In genomic region chr17:56009088-56009961, GRCm38 (mm10) we compare ENCODE assay signal across 8 mouse cellular contexts. TPM values are rescaled to one million over a fixed set of nuclear protein-coding genes. Genes with fewer than 3 reads are reported as not detected.
A peak's percentile ranks its signal among the peaks of the same experiment; 100 is the strongest.
DNase-seq lines count a peak whose midpoint lies in the region; ATAC-seq and TF ChIP-seq lines count a peak whose summit lies in the region.

No protein-coding gene starts in this region.

- H3K9ac ChIP-seq in embryonic facial prominence, embryonic 14.5 days (ENCODE audit: low read depth, low read length), result peak overlapping the region; percentile 77
- H3K9ac ChIP-seq in limb, embryonic 14.5 days (ENCODE audit: low read depth, low read length, severe bottlenecking), result peak overlapping the region; percentile 72
- peak overlapping the region; percentile 72 for H3K9ac ChIP-seq in midbrain, postnatal 0 days (replicated peaks; ENCODE audit: low read length, poor library complexity, severe bottlenecking)

- peak overlapping the region; percentile 73 for H3K4me3 ChIP-seq in embryonic facial prominence, embryonic 14.5 days (ENCODE audit: low read depth, low read length)
- peak overlapping the region; percentile 82 for H3K4me3 ChIP-seq in limb, embryonic 14.5 days (replicated peaks; ENCODE audit: low read length)
- peak overlapping the region; percentile 66 for H3K4me3 ChIP-seq in midbrain, postnatal 0 days (ENCODE audit: low read depth, low read length)

- H3K27ac ChIP-seq in embryonic facial prominence, embryonic 14.5 days (replicated peaks; ENCODE audit: low read depth, low read length), result peak overlapping the region; percentile 94
- H3K27ac ChIP-seq in limb, embryonic 14.5 days (replicated peaks; ENCODE audit: low read depth, low read length), result peak overlapping the region; percentile 85
- peak overlapping the region; percentile 88 for H3K27ac ChIP-seq in midbrain, postnatal 0 days (ENCODE audit: low read depth, low read length)

- ATAC-seq in embryonic facial prominence, embryonic 14.5 days (ENCODE audit: low read depth), result peak; percentile 93
- peak; percentile 87 for ATAC-seq in limb, embryonic 14.5 days (ENCODE audit: low FRiP score, low read depth)
- ATAC-seq in midbrain, postnatal 0 days (ENCODE audit: low FRiP score), result peak; percentile 87

- peak; percentile 90 for DNase-seq in 3T3-L1 (ENCODE audit: low read depth, low spot score)
- DNase-seq in adrenal gland, postnatal 4 days (ENCODE audit: low spot score in 2 of 2), result peak; percentile 84 to 85
- peak; percentile 97 for DNase-seq in embryonic facial prominence, embryonic 14.5 days (ENCODE audit: low spot score)
- peak; percentile 92 for DNase-seq in heart, adult 8-10 months (ENCODE audit: low spot score)
- peak; percentile 93 for DNase-seq in kidney, adult 9 months
- peak; percentile 91 for DNase-seq in limb, embryonic 14.5 days (ENCODE audit: low spot score)
- peak; percentile 93 for DNase-seq in midbrain, postnatal 0 days (ENCODE audit: low spot score)
- peak; percentile 77 to 79 for DNase-seq in spleen, postnatal 14 days (ENCODE audit: low spot score in 2 of 2)

- peak overlapping the region; percentile 100 for H3K4me2 ChIP-seq in embryonic facial prominence, embryonic 14.5 days (ENCODE audit: low read depth, low read length)
- peak overlapping the region; percentile 100 for H3K4me2 ChIP-seq in limb, embryonic 14.5 days (replicated peaks; ENCODE audit: low read depth, low read length, severe bottlenecking)
- H3K4me2 ChIP-seq in midbrain, postnatal 0 days (ENCODE audit: low read depth, low read length, poor library complexity, severe bottlenecking), result peak overlapping the region; percentile 96

- peaks cover 25% of the 10 kb centered on the region for H3K36me3 ChIP-seq in embryonic facial prominence, embryonic 14.5 days (ENCODE audit: control insufficient read depth, insufficient read depth, low read length)
- H3K36me3 ChIP-seq in limb, embryonic 14.5 days (ENCODE audit: control insufficient read depth, insufficient read depth, low read length), result peaks cover 23% of the 10 kb centered on the region
- H3K36me3 ChIP-seq in midbrain, postnatal 0 days (ENCODE audit: insufficient read depth, low read length), result 0 out of 2 replicates have a peak, but pooled peaks cover 15% of the 10 kb centered on the region

- WGBS in embryonic facial prominence, embryonic 14.5 days, result under 1% methylated on average over 48 of the region's 62 CpGs
- WGBS in limb, embryonic 14.5 days, result 2% methylated on average over 51 of the region's 62 CpGs
- 1% methylated on average over 58 of the region's 62 CpGs for WGBS in midbrain, postnatal 0 days

- H3K27me3 ChIP-seq in embryonic facial prominence, embryonic 14.5 days (replicated peaks; ENCODE audit: control insufficient read depth, insufficient read depth, low read length), result no peaks in the 10 kb centered on the region
- no peaks in the 10 kb centered on the region for H3K27me3 ChIP-seq in limb, embryonic 14.5 days (ENCODE audit: control insufficient read depth, insufficient read depth, low read length)
- no peaks in the 10 kb centered on the region for H3K27me3 ChIP-seq in midbrain, postnatal 0 days (ENCODE audit: insufficient read depth, low read length)

- H3K4me1 ChIP-seq in embryonic facial prominence, embryonic 14.5 days (ENCODE audit: control insufficient read depth, insufficient read depth, low read length), result peaks cover 14% of the 10 kb centered on the region; the same call in 1 of the 2 replicates
- H3K4me1 ChIP-seq in limb, embryonic 14.5 days (ENCODE audit: control insufficient read depth, insufficient read depth, low read length), result peaks cover 14% of the 10 kb centered on the region
- H3K4me1 ChIP-seq in midbrain, postnatal 0 days (ENCODE audit: insufficient read depth, low read length), result peaks cover 11% of the 10 kb centered on the region

- TF ChIP-seq CTCF in midbrain, postnatal 0 days (IDR thresholded peaks at IDR 0.05), result peak; percentile 59

- peak; percentile 98 for TF ChIP-seq POLR2A in limb, embryonic 14.5 days (IDR thresholded peaks at IDR 0.05; ENCODE audit: borderline replicate concordance, extremely low read depth, insufficient read depth, insufficient read length)

- no peaks in the 10 kb centered on the region for H3K9me3 ChIP-seq in embryonic facial prominence, embryonic 14.5 days (ENCODE audit: control insufficient read depth, low read length)
- no peaks in the 10 kb centered on the region for H3K9me3 ChIP-seq in limb, embryonic 14.5 days (ENCODE audit: control insufficient read depth, low read length)
- no peaks in the 10 kb centered on the region for H3K9me3 ChIP-seq in midbrain, postnatal 0 days (ENCODE audit: low read length)

RNA-seq across cellular contexts. Expression of gene Mpnd, which starts 3.8 kb away (rescaled TPM):
- total RNA-seq in adrenal gland, postnatal 4 days (2021), result 10 to 100 TPM; 91.6 to 91.9 TPM
- polyA plus RNA-seq in embryonic facial prominence, embryonic 14.5 days (2014; fragmentation: Nextera tagmentation; extraction: Ambion mirVana), result 81.8 and 107 TPM in 2 replicates
- total RNA-seq in heart, adult 8-10 months (2022), result 10 to 100 TPM; 78.9 to 90.4 (median 87.1) TPM
- 118 and 148 TPM in 2 replicates for polyA plus RNA-seq in limb, embryonic 14.5 days (2012; rRNA removed)
- polyA plus RNA-seq in limb, embryonic 14.5 days (2014; fragmentation: Nextera tagmentation; extraction: Ambion mirVana), result 101 and 114 TPM in 2 replicates
- total RNA-seq in midbrain, postnatal 0 days (2014; rRNA removed), result 145 and 293 TPM in 2 replicates
- polyA plus RNA-seq in midbrain, postnatal 0 days (2015; fragmentation: Nextera tagmentation; extraction: Ambion mirVana), result 91.6 and 99.2 TPM in 2 replicates

RNA-seq across cellular contexts. Expression of gene Stap2, which starts 3.9 kb away (rescaled TPM):
- total RNA-seq in adrenal gland, postnatal 4 days (2021), result 1 to 10 TPM; 9.3 to 9.4 TPM
- 12.4 and 14.1 TPM in 2 replicates for polyA plus RNA-seq in embryonic facial prominence, embryonic 14.5 days (2014; fragmentation: Nextera tagmentation; extraction: Ambion mirVana)
- total RNA-seq in heart, adult 8-10 months (2022), result 10 to 100 TPM; 11.8 to 17.5 (median 14.4) TPM
- 14.7 TPM in 2 replicates for polyA plus RNA-seq in limb, embryonic 14.5 days (2012; rRNA removed)
- polyA plus RNA-seq in limb, embryonic 14.5 days (2014; fragmentation: Nextera tagmentation; extraction: Ambion mirVana), result 14.4 and 18.7 TPM in 2 replicates
- total RNA-seq in midbrain, postnatal 0 days (2014; rRNA removed), result 1.8 and 2.4 TPM in 2 replicates
- polyA plus RNA-seq in midbrain, postnatal 0 days (2015; fragmentation: Nextera tagmentation; extraction: Ambion mirVana), result 4.3 TPM in 2 replicates

RNA-seq across cellular contexts. Expression of gene Fsd1, which starts 23.0 kb away (rescaled TPM):
- total RNA-seq in adrenal gland, postnatal 4 days (2021), result 1 to 10 TPM; 4.1 to 9.2 TPM
- 13.0 and 19.8 TPM in 2 replicates for polyA plus RNA-seq in embryonic facial prominence, embryonic 14.5 days (2014; fragmentation: Nextera tagmentation; extraction: Ambion mirVana)
- 1 to 10 TPM in 1 of 4 experiments, under 1 TPM in 1, not detected in 2; 0.52 to 1.6 TPM for total RNA-seq in heart, adult 8-10 months (2022)
- 27.5 and 29.4 TPM in 2 replicates for polyA plus RNA-seq in limb, embryonic 14.5 days (2012; rRNA removed)
- 14.2 and 18.7 TPM in 2 replicates for polyA plus RNA-seq in limb, embryonic 14.5 days (2014; fragmentation: Nextera tagmentation; extraction: Ambion mirVana)
- 122 and 129 TPM in 2 replicates for total RNA-seq in midbrain, postnatal 0 days (2014; rRNA removed)
- 188 and 225 TPM in 2 replicates for polyA plus RNA-seq in midbrain, postnatal 0 days (2015; fragmentation: Nextera tagmentation; extraction: Ambion mirVana)

RNA-seq across cellular contexts. Expression of gene Sh3gl1, which starts 27.1 kb away (rescaled TPM):
- 10 to 100 TPM; 66.3 to 67.4 TPM for total RNA-seq in adrenal gland, postnatal 4 days (2021)
- 156 and 167 TPM in 2 replicates for polyA plus RNA-seq in embryonic facial prominence, embryonic 14.5 days (2014; fragmentation: Nextera tagmentation; extraction: Ambion mirVana)
- total RNA-seq in heart, adult 8-10 months (2022), result 10 to 100 TPM; 12.3 to 14.4 (median 13.3) TPM
- 176 and 194 TPM in 2 replicates for polyA plus RNA-seq in limb, embryonic 14.5 days (2012; rRNA removed)
- 166 and 178 TPM in 2 replicates for polyA plus RNA-seq in limb, embryonic 14.5 days (2014; fragmentation: Nextera tagmentation; extraction: Ambion mirVana)
- total RNA-seq in midbrain, postnatal 0 days (2014; rRNA removed), result 64.1 and 71.4 TPM in 2 replicates
- polyA plus RNA-seq in midbrain, postnatal 0 days (2015; fragmentation: Nextera tagmentation; extraction: Ambion mirVana), result 83.2 and 84.8 TPM in 2 replicates

RNA-seq across cellular contexts. Expression of gene Chaf1a, which starts 30.9 kb away (rescaled TPM):
- 10 to 100 TPM; 15.6 to 16.2 TPM for total RNA-seq in adrenal gland, postnatal 4 days (2021)
- 14.2 and 16.5 TPM in 2 replicates for polyA plus RNA-seq in embryonic facial prominence, embryonic 14.5 days (2014; fragmentation: Nextera tagmentation; extraction: Ambion mirVana)
- 1 to 10 TPM in 3 of 4 experiments, under 1 TPM in 1; 0.84 to 1.9 (median 1.4) TPM for total RNA-seq in heart, adult 8-10 months (2022)
- polyA plus RNA-seq in limb, embryonic 14.5 days (2012; rRNA removed), result 22.8 and 25.1 TPM in 2 replicates
- polyA plus RNA-seq in limb, embryonic 14.5 days (2014; fragmentation: Nextera tagmentation; extraction: Ambion mirVana), result 18.4 and 19.3 TPM in 2 replicates
- 2.7 and 3.1 TPM in 2 replicates for total RNA-seq in midbrain, postnatal 0 days (2014; rRNA removed)
- 2.4 and 2.8 TPM in 2 replicates for polyA plus RNA-seq in midbrain, postnatal 0 days (2015; fragmentation: Nextera tagmentation; extraction: Ambion mirVana)

Comparison
In these comparisons a context has a peak if more than half of its experiments do, and no peak if none do; other contexts are left out.
1. Peak in every context shown above with its lines: DNase-seq, ATAC-seq, H3K4me3 ChIP-seq and H3K27ac ChIP-seq.
2. RNA of gene Fsd1, which starts 23.0 kb away (total RNA-seq): 122 to 129 TPM in midbrain, postnatal 0 days; 4.1 to 9.2 TPM in adrenal gland, postnatal 4 days and 0.52 to 1.6 TPM in heart, adult 8-10 months; every median in the first group is over 10 times any median in the second.